Mouse (Mus musculus) small intestine, adult 2 months (tissue): Measurements from ENCODE around the gene Gm11983.

Experiments
- CTCF ChIP-seq: fragments of 200-500 bp; IDR thresholded peaks from 2 replicates; pipeline ENCODE4 v1.5.1; 2012; ENCODE audit warnings: low read depth, mild to moderate bottlenecking, control low read depth, inconsistent platforms, low read length, moderate library complexity, mixed read lengths; ENCODE audit not compliant: insufficient replicate concordance, insufficient read length; ENCODE audit errors: extremely low read depth
- POLR2A ChIP-seq: fragments of 200-500 bp; IDR thresholded peaks from 2 replicates; pipeline ENCODE4 v1.6.1; 2012; ENCODE audit warnings: low read depth, mild to moderate bottlenecking, control low read depth, inconsistent platforms, low read length, moderate library complexity

- TF ChIP-seq CTCF: no peak
- no peak for TF ChIP-seq POLR2A
Measured at GRCm38 (mm10) chr11:6865536-6865935, 28.1 kb upstream of the Gm11983 start.
